Mouse (Mus musculus) embryonic facial prominence, embryonic 13.5 days (tissue): ENCODE data around the gene Fabp1. TPM values are rescaled to one million over a fixed set of nuclear protein-coding genes. Genes with fewer than 3 reads are reported as not detected.

Experiments
- ATAC-seq: fragments of 200-750 bp; cut with Nextera tagmentation; 2 replicates; pipeline ENCODE4 v1.8.0; 2017; ENCODE audit warnings: low read depth; ENCODE audit not compliant: insufficient number of reproducible peaks, insufficient read depth, low FRiP score, low TSS enrichment
- H3K27ac ChIP-seq: fragments of 300-500 bp; sonication (generic); 2 replicates; pipeline ENCODE4 v1.5.1; 2015; ENCODE audit warnings: moderate library complexity, mild to moderate bottlenecking, inconsistent platforms
- H3K27me3 ChIP-seq: fragments of 300-500 bp; sonication (generic); 2 replicates; pipeline ENCODE4 v1.6.1; 2015; ENCODE audit warnings: mild to moderate bottlenecking, inconsistent platforms
- H3K36me3 ChIP-seq: fragments of 300-500 bp; sonication (generic); 2 replicates; pipeline ENCODE4 v1.6.1; 2015; ENCODE audit warnings: mild to moderate bottlenecking, inconsistent platforms
- H3K4me1 ChIP-seq: fragments of 300-500 bp; sonication (generic); 2 replicates; pipeline ENCODE4 v1.6.1; 2015; ENCODE audit warnings: inconsistent platforms
- H3K4me2 ChIP-seq: fragments of 300-500 bp; sonication (generic); 2 replicates; pipeline ENCODE4 v1.6.1; 2015; ENCODE audit warnings: moderate library complexity, mild to moderate bottlenecking, inconsistent platforms
- H3K4me3 ChIP-seq: fragments of 300-500 bp; sonication (generic); 2 replicates; pipeline ENCODE4 v1.5.1; 2015; ENCODE audit warnings: mild to moderate bottlenecking, inconsistent platforms
- H3K9ac ChIP-seq: fragments of 300-500 bp; sonication (generic); 2 replicates; pipeline ENCODE4 v1.6.1; 2015; ENCODE audit warnings: mild to moderate bottlenecking, inconsistent platforms
- H3K9me3 ChIP-seq: fragments of 300-500 bp; sonication (generic); 2 replicates; pipeline ENCODE4 v1.6.1; 2016; ENCODE audit warnings: inconsistent platforms
- WGBS: fragments of 180-500 bp; shearing (Covaris S2); methylation state at CpG from one replicate; pipeline ENCODE4 v1.1.7; 2015; ENCODE audit warnings: mixed read lengths; 5-methylcytosine and 5-hydroxymethylcytosine counted together
- polyA plus RNA-seq: library from polyadenylated mRNA; unstranded; fragments of >200 nt; fragmentation: Nextera tagmentation; extraction: Ambion mirVana; gene quantifications from 2 replicates; pipeline ENCODE4 v1.2.1, GENCODE M21; 2015

Fabp1 gene
- polyA plus RNA-seq, 1 experiment from 2014 or later, result not detected

- Histone ChIP-seq H3K27ac (no peak overlapping the region), H3K9me3 (no peaks in the 10 kb centered on the region), H3K4me3 (no peak overlapping the region), H3K36me3 (no peaks in the 10 kb centered on the region), H3K27me3 (no peaks in the 10 kb centered on the region), H3K4me1 (0 out of 2 replicates have a peak, but pooled peaks cover 2% of the 10 kb centered on the region), H3K9ac (no peak overlapping the region), H3K4me2 (no peak overlapping the region)
- ATAC-seq, result no peak
- WGBS, result 81% methylated on average over 4 of the region's 4 CpGs
These were observed 21.9 kb downstream of the Fabp1 start for GRCm38 (mm10) chr6:71221501-71221900.

DNA sequence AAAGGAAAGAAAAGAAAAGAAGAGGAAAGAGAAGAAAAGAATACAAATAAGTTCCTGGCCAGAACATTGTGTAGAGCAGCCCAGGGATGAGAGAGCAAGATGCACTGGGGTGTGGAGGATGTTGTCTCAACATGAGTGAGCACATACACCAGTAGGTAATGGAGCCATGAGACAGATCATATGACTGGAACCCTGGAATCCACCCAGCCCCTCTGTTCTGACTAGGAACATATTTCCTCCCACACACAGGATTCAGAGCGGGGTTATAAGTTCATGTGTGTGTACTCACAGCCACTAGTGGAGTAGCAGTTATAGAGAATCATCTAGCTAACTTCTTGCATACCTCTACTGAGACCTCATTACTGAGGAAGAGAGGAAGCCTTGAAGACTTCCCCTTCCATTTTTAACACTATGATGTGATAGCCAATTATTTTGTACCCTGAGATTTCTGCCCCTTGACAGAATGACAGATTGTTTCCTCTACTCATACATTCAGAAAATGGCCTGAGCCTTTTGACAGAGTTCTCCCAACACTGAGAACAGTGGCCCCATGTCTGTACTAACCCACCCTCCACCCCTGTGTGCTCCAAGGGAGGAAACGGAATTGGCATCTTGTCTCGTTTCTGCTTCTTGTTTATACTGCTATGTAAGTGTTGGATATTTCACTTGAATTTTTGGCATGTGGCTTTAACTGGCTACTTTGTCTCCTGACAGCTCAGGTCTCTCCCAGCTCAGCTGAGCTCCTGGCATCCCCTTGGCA, 24.7 kb downstream of the Fabp1 start:
- no peaks in the 10 kb centered on the region for H3K36me3 ChIP-seq
- H3K27ac ChIP-seq, result no peak overlapping the region
- no peak overlapping the region for H3K9ac ChIP-seq
- H3K9me3 ChIP-seq, result no peaks in the 10 kb centered on the region
- no peak overlapping the region for H3K4me3 ChIP-seq
- H3K4me2 ChIP-seq, result no peak overlapping the region
- no peak for ATAC-seq
- no peaks in the 10 kb centered on the region for H3K27me3 ChIP-seq
- 86% methylated on average over 3 of the region's 3 CpGs for WGBS
- H3K4me1 ChIP-seq, result peaks cover 14% of the 10 kb centered on the region

GRCm38 (mm10) chr6:71226544-71226943, 26.9 kb downstream of the Fabp1 start:
- 42% methylated on average over 6 of the region's 6 CpGs for WGBS

DNA sequence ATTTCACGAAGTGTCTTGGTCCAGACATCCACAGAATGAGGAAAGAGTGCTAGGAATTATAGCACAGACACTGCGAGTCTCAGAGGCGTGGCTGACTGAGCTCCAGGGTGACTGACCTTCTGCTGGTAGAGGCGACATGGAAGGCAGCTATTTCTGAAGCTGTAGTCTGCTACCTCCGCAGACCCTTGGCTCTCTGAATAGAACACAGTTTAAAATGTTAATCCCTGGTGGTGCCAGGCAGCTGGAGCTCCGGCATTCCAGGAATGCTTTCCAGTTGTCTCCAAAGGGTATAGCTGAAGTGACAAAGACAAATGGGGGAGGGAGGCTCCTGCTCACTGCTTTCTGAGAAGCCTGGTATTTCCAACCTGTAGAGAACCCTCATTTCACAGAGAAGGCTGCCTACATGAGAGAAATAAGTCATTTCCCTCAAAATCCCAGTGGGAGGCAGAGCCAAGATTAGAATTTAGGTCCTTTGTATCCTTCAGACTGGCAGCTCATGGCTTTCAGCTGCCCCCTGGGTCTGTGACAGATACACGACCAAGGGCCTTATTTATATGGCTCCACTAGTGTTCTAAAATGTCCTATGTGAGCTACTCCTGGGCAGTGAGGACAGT, 27.6 kb downstream of the Fabp1 start:
- Histone ChIP-seq H3K9me3 (no peaks in the 10 kb centered on the region), H3K27ac (no peak overlapping the region), H3K36me3 (no peaks in the 10 kb centered on the region), H3K4me1 (peaks cover 14% of the 10 kb centered on the region), H3K4me3 (no peak overlapping the region), H3K27me3 (no peaks in the 10 kb centered on the region), H3K4me2 (peak overlapping the region; percentile 1; the same call in 1 of the 2 replicates), H3K9ac (no peak overlapping the region)
- whole genome bisulfite sequencing, result 10% methylated on average over 7 of the region's 7 CpGs
- ATAC-seq, result no peak

More at GRCm38 (mm10) chr6:71226544-71226943, 26.9 kb downstream of the Fabp1 start:
- Histone ChIP-seq H3K9ac (no peak overlapping the region), H3K36me3 (no peaks in the 10 kb centered on the region), H3K9me3 (no peaks in the 10 kb centered on the region), H3K4me3 (no peak overlapping the region), H3K27me3 (no peaks in the 10 kb centered on the region), H3K4me1 (peaks cover 14% of the 10 kb centered on the region), H3K4me2 (no peak overlapping the region), H3K27ac (no peak overlapping the region)
- ATAC-seq, result no peak

GRCm38 (mm10) chr6:71235121-71235520, 35.5 kb downstream of the Fabp1 start:
- Histone ChIP-seq H3K36me3 (no peaks in the 10 kb centered on the region), H3K4me3 (no peak overlapping the region), H3K27ac (no peak overlapping the region), H3K9ac (no peak overlapping the region), H3K4me1 (no peaks in the 10 kb centered on the region), H3K4me2 (no peak overlapping the region), H3K9me3 (no peaks in the 10 kb centered on the region), H3K27me3 (no peaks in the 10 kb centered on the region)
- 77% methylated on average over 13 of the region's 13 CpGs for WGBS
- ATAC-seq, result no peak

DNA sequence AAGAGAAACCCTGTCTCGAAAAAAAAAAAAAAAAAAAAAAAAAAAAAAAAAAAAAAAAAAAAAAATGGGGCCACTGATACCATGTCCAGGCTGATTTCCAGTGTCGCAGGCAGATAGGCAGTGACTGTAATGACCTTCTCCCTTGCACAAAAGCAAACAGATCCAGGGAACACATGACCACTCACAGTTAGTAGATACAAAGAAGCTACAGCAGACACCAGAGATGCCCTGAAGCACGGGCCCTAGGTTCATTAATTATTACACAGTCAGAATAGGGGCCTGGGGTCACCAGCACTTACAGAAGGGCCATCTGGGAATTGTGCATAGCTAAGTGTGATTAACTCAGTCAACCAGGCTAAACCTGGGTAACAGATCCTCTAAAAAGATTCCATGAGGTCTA, 36.3 kb downstream of the Fabp1 start:
- Histone ChIP-seq H3K4me3 (no peak overlapping the region), H3K27me3 (no peaks in the 10 kb centered on the region), H3K4me1 (no peaks in the 10 kb centered on the region), H3K9ac (no peak overlapping the region), H3K4me2 (no peak overlapping the region), H3K9me3 (no peaks in the 10 kb centered on the region), H3K36me3 (no peaks in the 10 kb centered on the region), H3K27ac (no peak overlapping the region)
- WGBS, result 77% methylated on average over 3 of the region's 3 CpGs
- no peak for ATAC-seq

GRCm38 (mm10) chr6:71236506-71236905, 36.9 kb downstream of the Fabp1 start:
- H3K36me3 ChIP-seq, result no peaks in the 10 kb centered on the region
- no peaks in the 10 kb centered on the region for H3K4me1 ChIP-seq
- no peak for ATAC-seq
- no peak overlapping the region for H3K4me3 ChIP-seq
- H3K27ac ChIP-seq, result no peak overlapping the region
- H3K4me2 ChIP-seq, result no peak overlapping the region
- no peaks in the 10 kb centered on the region for H3K27me3 ChIP-seq
- WGBS, result 80% methylated on average over 6 of the region's 6 CpGs
- H3K9ac ChIP-seq, result no peak overlapping the region
- H3K9me3 ChIP-seq, result no peaks in the 10 kb centered on the region

DNA sequence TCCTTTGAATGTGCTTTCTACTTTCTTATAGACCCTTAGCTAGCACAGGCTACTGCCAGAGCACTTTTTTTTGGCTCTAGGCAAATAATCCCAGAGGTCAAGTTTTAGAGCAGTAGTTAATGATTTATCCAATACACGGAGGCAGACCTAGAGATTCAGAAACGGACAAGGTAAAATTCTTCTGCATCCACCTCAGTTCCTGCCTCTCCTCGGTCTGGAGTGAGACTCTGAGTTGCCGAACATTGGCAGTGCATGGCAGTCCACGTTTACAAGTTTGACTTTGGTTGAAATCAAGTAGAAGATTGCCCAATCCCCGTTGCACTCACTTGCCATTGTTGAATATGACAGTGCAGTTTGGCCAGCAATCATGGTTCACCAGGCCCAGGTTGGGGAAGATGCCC, 37.4 kb downstream of the Fabp1 start:
- 89% methylated on average over 6 of the region's 6 CpGs for WGBS
- no peaks in the 10 kb centered on the region for H3K9me3 ChIP-seq
- H3K27ac ChIP-seq, result no peak overlapping the region
- H3K27me3 ChIP-seq, result no peaks in the 10 kb centered on the region
- H3K4me1 ChIP-seq, result no peaks in the 10 kb centered on the region
- H3K9ac ChIP-seq, result no peak overlapping the region
- H3K36me3 ChIP-seq, result no peaks in the 10 kb centered on the region
- no peak overlapping the region for H3K4me3 ChIP-seq
- ATAC-seq, result no peak
- no peak overlapping the region for H3K4me2 ChIP-seq

- Histone ChIP-seq H3K27ac (no peak overlapping the region), H3K4me3 (no peak overlapping the region), H3K36me3 (no peaks in the 10 kb centered on the region), H3K9ac (no peak overlapping the region), H3K4me2 (no peak overlapping the region), H3K4me1 (no peaks in the 10 kb centered on the region), H3K9me3 (no peaks in the 10 kb centered on the region), H3K27me3 (no peaks in the 10 kb centered on the region)
- 88% methylated on average over 26 of the region's 26 CpGs for WGBS
- no peak for ATAC-seq
These were observed 39.6 kb downstream of the Fabp1 start for GRCm38 (mm10) chr6:71239069-71239750.

DNA sequence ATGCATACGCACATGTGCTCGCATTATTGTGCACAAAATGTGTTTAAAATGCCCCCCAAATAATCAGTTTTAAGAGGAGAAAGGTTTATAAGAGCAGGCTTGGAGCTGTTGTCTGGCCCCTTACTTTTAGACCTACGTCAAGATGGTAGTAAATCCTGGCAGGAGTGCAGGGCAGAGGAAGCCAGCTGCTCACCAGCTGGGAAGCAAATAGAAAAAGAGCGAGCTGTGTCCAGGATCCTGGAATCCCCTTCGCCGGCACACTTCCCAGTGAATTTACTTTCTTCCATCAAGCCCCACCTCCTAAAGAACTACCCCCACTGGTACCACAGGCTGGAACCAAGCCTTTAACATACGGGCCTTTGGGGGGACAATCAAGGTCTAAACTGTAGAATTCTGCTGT, 41.2 kb downstream of the Fabp1 start:
- no peak for ATAC-seq
- WGBS, result 79% methylated on average over 7 of the region's 7 CpGs

DNA sequence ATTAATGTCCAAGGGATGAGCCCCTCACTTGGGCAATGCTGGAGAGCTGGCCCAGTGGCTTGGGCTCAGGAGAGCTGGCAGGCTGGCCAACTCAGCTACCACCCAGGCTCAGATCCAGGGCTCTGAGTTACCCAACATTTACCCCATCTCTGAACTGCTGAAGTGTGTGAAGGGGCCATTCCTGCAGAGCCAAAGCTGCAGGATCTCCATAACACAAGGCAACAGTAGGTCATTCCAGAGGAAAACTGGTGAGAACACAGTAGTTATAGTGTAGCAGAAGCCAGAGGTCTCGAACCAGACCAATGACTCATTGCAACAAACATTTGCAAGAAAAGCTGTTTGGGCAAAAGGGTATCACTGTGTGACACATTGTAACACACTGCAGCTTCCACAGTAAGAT, 43.2 kb downstream of the Fabp1 start:
- no peak for ATAC-seq
- Histone ChIP-seq H3K27me3 (no peaks in the 10 kb centered on the region), H3K36me3 (no peaks in the 10 kb centered on the region), H3K27ac (no peak overlapping the region), H3K9ac (no peak overlapping the region), H3K9me3 (no peaks in the 10 kb centered on the region), H3K4me1 (no peaks in the 10 kb centered on the region), H3K4me3 (no peak overlapping the region), H3K4me2 (no peak overlapping the region)
- 86% methylated on average over 1 of the region's 1 CpGs for WGBS

More for the DNA sequence above, 41.2 kb downstream of the Fabp1 start:
- no peak overlapping the region for H3K27ac ChIP-seq
- H3K4me2 ChIP-seq, result no peak overlapping the region
- H3K4me3 ChIP-seq, result no peak overlapping the region
- H3K9ac ChIP-seq, result no peak overlapping the region
- H3K36me3 ChIP-seq, result no peaks in the 10 kb centered on the region
- H3K4me1 ChIP-seq, result no peaks in the 10 kb centered on the region
- no peaks in the 10 kb centered on the region for H3K27me3 ChIP-seq
- H3K9me3 ChIP-seq, result no peaks in the 10 kb centered on the region

DNA sequence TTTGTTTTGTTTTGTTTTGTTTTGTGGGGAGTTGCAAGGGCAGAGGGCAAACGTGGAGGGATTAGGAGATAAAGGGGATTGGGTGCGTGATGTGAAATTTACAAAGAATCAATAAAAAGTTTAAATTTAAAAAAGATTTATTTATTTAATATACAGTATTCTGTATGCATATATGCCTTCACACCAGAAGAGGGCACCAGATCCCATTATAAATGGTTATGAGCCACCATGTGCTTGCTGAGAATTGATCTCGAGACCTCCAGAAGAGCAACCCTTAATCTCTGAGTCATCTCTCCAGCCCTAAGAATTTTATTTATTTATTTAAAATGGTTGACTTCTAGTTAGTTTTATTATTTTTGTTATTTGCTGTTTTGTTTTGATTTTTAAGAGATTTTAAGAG, 43.6 kb downstream of the Fabp1 start:
- Histone ChIP-seq H3K9ac (no peak overlapping the region), H3K4me3 (no peak overlapping the region), H3K4me2 (no peak overlapping the region), H3K4me1 (no peaks in the 10 kb centered on the region), H3K36me3 (no peaks in the 10 kb centered on the region), H3K27ac (no peak overlapping the region), H3K9me3 (no peaks in the 10 kb centered on the region), H3K27me3 (no peaks in the 10 kb centered on the region)
- 87% methylated on average over 3 of the region's 3 CpGs for WGBS
- no peak for ATAC-seq
